Mouse (Mus musculus): Measurements from ENCODE around the gene Dglucy. TPM values are rescaled to one million over a fixed set of nuclear protein-coding genes. Genes with fewer than 3 reads are reported as not detected.

The Dglucy gene
- 10 to 100 TPM; 31.0 to 38.1 TPM for total RNA-seq (2023)

DNA sequence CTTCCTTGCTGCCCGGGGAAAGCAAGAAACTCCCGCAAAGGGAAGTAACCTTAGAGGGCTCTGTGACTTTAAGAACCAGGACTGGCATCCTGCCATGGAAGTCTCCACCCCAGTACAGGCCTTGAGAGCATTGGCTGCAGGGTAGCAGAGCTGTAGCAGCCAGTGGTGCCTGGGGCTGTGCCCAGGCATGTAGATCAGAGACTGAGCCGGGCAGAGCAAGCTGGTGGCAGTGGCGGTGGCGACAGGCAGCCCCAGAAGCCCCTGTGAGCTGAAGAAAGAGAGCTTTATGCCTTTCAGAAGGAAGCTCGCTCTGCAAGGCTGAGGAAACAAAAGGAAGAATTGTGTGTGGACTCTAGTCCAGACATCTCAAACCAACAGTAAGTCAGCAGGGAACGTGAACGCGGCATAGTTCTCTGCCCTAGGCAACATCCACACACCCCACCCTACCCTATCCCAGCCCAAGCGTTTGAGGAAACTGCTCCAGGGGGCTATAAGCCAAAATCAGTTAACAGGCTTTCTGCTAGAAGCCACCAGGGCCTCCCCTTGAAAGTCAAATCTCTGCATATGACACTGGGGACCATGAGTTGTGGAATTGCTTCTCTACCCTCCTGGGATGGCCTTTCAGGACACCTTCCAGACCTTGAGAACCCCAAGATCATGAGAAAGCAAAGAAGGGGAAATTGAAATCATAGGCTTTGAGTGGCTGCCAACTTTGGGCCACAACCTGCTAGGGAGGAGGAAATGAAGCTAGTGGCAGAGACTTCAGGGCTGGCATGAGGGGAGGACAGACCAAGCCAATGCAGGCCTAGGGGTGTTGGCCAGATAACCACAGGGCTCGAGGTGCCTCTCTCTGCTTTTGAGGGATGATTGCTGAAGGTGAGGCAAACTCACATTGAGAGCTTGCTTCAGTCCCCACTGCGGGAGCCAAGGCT, at the start of gene Dglucy:
TSS of gene Dglucy (plus strand) at position 124 of the 932 bp plus-strand sequence.

DNA sequence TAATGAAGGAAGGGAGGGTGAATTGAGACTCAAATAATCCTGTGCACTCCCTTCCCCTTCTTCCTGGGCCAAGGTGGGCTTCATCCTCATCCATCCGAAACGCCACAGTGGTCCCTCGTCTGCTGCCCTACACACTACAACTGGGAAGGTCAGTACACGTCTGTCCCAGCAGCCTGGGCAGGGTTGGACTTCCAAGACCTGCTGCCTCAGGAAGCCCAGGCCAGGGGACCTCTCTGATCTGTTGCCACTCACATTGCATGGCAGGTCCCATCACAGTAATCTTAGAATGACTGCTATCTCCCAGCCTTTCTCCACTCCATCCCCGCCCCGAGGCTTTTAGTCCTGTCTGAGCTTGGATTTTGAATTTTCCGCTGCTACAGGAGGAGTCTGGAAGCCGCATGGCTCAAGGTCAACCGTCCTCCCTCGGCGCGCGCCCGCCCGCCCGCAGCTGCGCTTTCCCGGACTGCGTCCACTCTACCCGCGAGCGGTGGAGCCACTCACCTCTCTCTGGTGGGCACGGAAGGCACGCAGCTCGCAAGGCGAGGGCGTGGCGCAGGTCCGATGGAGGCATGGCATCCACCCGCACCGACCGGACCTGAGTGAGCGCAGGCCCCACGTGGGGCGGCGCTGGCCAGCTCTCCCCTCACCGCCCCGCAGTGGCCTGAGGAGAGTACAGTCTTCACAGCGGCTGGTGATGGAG, 128.9 kb downstream of the Dglucy start, which contains the start of gene Gpr68:
TSS of gene Gpr68 (minus strand) at position 601 of the 700 bp plus-strand sequence.

Other genes starting within 250 kb of the Dglucy start
- 10 to 100 TPM; 20.0 to 23.8 TPM for gene Rps6ka5, start 52.1 kb upstream of the Dglucy start, total RNA-seq (2023)
- 1 to 10 TPM; 6.9 to 8.4 TPM for gene Gpr68, start 129.1 kb downstream of the Dglucy start, total RNA-seq (2023)
- 100 to 1,000 TPM; 267 to 308 TPM for gene Ccdc88c, start 250.0 kb downstream of the Dglucy start, total RNA-seq (2023)

Data from monocyte, adult 59 days (primary cell).